Mouse (Mus musculus) NIH3T3 (cell line): ENCODE data around the gene Pih1d2.

Source experiments
- DNase-seq: peaks from one replicate; pipeline ENCODE4 v3.0.0-alpha.2; 2012; ENCODE audit warnings: low read depth

Gene Pih1d2

DNA sequence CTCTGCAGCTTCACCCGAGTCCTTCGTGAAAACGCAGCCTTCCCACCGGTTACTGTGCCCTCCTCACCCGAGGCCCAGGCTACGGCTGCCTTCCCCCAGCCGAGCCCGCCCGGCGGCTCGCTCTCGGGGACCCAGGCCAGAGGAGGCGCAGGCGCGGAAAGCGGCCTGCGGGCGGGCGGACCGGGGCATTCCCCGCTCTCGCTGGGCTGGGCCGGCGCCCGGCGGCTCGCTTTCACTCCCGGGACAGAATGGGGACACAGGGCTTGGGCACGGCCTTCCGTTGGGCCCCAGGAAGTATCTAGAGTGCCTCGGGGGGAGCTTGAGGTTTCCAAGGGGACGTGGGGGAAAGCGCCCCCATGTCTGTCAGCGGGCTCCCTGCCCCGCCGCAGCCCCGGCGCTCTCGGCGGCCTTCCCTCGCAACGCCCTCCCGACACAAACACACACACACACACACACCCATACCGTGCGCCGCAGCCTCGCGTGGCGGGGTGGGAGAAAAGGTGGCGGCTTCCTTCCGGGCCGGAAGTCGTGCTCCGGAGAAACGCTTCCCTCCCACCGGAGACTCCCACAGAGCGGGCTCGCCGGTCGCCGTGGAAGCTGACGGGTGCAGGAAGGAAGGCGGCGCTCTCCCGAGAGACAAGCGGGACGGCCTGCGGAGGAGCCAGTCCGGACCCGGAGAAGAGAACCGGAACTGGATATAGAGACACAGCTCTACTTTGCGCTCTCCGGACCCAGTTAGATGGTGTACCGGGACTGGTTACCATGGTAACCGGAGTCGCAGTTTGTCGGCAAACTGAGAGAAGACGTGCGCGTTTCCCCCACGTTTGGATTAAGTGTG is at the start of gene Pih1d2, which contains the start of gene Nkapd1:
TSS of gene Pih1d2 (plus strand) at position 556 of the 838 bp plus-strand sequence.
TSS of gene Nkapd1 (minus strand) at position 699 of the 838 bp plus-strand sequence.
- DNase-seq = peak; percentile 93

DNA sequence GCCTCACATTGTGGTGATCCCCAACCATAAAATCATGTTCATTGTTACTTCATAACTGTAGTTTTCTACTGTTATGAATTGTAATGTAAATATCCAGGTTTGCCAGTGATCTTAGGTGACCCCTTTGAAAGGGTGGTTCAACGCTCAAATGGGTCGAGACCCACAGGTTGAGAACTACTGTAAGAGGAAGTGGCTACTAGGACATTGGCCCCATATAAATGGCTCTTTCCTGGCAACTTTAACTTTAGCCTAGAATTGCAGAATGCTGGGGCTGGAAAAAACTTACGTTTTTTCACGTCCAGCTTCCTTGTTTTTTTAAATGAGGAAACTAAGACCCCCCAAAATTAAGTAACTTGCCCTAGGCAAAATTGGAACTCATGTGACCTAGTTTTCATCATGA is 49.7 kb upstream of the Pih1d2 start:
- DNase-seq = no peak

DNA sequence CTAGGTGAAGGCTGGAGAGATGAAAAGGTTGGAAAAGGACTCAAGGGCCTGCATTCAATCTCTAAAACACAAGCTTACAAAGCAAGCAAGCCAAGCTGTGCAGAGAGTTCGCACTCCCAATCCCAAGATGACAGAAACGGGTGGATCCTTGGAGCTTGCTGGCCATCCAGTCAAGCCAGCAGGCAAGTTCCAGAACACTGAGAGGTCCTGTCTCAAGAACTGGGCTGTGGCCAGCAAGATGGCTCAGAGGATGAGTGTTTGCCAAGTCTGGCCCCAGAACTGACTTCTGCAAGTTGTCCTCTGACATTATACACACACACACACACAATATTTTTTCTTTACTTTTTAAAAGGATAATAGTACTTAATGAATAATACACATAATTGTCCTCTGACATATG is 49.2 kb upstream of the Pih1d2 start:
- DNase-seq = no peak

DNA sequence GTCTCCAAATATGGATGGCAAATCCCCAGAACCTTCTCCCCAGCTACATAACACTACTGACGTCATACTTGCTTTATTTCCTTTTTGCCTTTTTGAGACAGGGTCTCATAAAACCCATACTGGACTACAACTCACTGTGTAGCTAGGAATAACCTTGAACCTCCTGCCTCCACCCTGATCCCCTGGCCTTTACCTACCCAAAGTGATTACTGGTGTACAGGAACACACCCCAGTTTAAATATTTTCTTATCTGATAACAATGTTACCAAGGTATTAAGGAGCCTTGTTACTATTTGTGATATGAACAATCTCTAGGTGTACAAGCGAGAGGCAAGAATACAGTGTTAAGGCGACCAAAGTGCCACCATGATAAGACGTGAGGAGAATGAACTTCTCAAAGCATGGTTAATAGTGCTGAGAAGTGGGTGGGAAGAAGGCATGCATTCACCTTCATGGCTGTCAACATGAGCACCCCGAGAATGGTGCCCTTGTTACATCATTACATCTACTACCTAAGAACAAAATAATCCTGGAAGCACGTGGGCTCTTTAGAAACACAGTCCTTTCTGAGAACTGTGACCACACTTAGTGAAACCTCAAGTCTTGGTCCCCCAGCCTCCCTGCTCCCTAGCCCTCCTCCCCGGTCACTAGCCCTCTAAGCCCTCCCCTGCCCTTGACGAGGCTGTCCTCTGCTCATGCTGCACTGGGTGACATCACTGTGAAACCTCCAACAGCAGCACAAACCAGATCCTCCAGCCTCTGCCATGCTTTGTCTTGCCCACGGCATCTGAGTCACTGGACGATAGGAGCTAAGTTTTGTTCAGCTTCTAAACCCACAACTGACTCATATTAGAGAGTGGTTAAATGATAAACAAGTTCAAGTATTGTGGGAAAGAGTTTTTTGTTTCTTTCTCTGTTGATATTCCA is 47.3 kb upstream of the Pih1d2 start:
- peak; percentile 72 for DNase-seq

DNA sequence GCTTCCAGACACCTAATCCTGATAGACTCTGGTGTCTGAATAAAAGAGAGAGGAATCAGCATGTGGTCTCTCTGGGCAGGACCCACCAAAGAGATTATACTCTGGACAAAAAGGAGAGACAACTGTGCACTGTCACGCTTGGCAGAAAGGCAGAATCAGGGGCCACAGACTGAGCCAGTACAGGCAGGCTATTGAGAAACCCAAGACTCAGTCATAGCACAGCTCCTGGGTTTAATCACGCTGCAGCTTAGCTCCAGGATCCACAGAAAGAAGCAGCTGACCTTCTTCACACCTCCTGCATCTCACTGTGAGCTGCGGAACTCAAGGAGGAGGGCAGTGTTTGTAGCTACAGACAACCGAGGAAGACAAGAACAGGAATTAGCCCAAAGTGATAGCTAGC is 36.8 kb upstream of the Pih1d2 start:
- peak; percentile 85 for DNase-seq

DNA sequence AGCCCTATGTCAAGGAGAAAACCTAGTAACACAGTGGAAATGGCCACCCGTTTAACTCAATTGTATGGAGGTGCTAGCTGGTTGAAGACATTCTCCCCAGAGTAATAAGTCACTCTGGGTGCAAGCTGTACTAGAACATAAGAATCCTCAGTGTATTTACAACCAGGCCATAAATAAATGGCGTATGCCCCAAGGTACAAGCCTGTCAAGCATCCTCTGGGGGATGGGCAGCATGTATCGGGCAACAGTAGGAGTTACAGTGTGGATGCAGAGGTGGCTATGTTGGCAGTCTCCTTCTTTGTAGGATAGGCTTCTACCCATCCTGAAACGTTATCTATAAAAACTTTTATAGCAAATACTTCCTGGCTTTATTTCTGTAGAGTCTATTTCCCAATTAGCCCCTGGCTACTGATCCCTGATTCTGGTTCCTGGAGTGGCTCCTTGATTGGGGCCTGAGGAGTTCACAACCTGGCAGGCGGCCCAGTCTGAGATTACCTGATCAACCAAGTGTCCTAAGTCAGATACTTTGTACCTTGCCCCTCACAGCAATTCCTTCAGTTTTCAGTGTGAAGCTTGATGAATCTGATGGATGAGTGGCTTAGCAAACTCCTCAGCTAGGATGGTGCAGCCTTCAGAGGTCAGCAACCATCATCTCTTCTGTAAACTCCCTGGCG is 31.8 kb upstream of the Pih1d2 start:
- no peak for DNase-seq

DNA sequence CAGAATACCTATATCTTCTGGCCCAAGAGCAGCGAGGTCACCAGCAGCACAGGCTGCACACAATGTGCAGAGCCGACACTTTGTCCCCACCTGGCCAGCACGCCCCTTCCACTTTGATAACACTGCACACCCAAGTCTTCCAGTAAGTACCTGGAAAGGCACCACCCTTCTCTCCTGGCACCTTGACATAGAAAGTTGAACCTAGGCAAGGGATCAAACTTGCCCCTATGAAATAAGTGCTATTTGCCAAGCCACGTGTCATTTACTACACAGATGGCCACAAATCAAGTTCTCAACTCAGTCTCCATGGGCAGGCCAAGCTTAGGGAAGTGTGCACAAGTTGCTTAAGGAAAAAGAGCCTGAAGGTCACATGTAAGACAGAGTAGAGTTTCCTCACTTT is 30.2 kb upstream of the Pih1d2 start:
- no peak for DNase-seq

DNA sequence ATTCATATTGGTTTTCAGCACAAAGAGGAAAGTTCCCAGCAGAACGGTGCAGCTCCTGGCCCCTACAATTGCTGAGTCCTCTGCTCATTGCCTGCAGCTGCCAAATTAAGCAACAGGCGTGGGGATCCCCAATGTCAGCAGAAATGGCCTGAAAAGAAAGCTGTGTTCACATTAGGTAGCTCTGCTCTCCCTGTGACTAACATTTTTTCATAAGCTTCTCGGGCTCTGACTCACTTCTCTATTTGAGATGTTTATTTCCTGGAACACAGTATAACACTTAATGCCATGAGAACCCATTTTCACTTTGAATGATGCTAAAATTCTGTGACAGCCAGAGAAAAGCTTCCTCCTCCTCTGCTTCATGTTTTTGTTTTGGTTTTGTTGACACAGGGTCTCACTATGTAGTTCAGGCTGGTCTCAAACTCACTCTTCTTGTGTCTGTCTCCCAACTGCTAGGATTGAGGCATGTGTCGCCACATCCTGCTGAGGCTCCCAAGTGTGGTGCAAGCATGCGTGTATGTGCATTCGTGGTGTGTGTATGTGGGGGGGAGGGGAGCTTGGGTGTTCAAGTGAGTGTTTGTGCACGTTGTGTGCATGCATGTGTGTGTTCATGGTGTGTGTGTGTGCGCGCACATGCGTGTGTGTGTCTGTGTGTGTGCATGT is 26.1 kb upstream of the Pih1d2 start:
- DNase-seq = peak; percentile 76

DNA sequence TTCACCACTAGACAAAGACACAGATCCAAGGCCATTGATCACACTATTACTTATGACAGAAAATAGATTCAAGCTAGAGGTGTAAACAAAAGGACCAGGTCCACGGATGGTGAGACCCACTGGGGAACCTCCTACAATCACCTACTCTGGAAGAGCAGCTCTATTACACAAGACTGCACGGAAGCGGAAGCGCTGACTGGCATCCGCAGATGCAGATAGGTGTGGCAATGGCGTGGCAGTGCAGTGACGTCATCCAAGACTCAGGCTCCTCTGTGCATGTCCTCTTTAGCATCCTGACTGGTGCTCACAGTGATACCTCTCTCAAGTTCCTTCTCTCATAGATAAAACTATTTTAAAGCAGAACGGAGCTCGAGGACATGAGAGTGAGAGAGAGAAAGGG is 24.2 kb upstream of the Pih1d2 start:
- no peak for DNase-seq

DNA sequence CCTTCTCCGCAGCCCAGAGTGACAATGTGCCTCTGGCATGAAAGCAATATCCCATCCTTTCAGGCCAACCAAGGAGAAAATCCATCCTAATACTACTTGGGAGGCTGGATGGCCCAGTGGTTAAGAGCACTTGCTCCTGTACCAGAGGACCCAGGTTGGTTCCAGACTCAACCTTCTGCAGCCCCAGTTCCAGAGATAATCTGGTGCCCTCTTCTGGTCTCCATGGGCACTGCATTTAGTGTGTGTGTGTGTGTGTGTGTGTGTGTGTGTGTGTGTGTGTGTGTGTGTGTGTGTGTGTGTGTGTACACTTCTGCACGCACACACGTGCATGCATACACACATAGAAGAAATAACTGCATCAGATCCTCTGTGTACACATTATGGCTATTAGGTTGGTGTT is 23.6 kb upstream of the Pih1d2 start:
- DNase-seq = peak; percentile 64

DNA sequence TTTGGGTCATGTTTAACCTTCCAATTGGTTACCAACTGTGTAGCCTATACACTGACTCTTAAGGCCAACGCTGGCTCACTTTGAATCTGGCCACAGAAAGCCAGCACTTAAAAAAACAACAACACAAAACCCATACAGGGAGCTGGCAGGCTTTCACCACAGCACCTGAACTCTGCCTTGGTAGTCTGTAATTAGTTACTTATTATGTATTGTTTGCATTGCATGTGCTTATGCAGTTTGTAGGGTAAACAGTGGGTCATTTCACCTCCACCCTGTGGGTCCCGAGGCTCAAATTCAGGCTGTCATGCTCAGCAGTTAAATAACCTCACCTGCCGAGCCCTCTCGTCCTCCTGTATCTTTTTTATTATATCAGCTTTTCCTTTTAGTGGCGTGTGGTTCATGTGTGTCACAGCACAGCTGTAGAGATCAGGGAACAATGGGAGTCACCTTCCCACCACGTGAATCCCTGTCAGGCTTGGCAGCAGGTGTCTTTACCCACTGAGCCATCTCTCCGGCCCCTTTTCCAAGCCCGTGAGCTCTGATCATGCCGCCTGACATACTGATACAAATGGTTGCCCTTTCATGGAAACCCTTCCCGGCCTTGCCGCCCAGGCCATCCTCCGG is 22.2 kb upstream of the Pih1d2 start:
- DNase-seq = no peak

DNA sequence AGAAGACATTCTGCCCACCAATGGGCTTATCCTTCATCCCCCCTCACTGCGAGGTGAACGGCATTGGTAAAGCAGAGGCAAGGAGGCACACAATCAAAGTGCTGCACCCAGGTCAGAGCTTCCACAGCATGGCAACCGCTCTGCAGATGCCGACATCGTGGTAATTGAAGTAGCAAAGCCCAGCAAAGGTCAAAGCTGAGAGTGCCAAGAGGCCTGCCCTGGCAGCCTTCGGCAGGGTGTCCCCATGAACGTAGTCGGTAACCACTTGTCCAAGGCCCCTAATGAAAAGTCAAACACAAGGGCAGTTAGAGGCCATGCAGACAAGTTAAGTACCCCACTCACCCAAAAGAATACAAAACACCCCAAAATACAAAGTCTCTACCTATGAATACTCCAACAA is 20.1 kb upstream of the Pih1d2 start:
- no peak for DNase-seq

DNA sequence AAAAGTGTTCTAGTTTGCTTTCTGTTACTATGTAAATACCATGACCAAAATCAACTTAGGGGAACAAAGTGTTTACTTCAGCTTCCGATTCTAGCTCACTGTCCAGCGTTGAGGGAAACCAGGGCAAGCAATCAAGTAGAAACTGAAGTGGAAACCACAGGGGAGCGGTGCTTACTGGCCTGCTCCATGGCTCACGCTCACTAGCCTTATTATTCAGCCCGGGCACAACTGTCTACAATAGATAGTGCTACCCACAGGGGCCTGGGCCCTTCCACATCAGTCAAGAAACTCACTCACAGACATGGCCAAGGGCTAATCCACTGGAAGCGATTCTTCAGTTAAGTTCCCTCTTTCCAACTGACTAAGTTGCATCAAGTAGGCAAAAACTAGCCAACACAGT is 15.6 kb upstream of the Pih1d2 start:
- no peak for DNase-seq

DNA sequence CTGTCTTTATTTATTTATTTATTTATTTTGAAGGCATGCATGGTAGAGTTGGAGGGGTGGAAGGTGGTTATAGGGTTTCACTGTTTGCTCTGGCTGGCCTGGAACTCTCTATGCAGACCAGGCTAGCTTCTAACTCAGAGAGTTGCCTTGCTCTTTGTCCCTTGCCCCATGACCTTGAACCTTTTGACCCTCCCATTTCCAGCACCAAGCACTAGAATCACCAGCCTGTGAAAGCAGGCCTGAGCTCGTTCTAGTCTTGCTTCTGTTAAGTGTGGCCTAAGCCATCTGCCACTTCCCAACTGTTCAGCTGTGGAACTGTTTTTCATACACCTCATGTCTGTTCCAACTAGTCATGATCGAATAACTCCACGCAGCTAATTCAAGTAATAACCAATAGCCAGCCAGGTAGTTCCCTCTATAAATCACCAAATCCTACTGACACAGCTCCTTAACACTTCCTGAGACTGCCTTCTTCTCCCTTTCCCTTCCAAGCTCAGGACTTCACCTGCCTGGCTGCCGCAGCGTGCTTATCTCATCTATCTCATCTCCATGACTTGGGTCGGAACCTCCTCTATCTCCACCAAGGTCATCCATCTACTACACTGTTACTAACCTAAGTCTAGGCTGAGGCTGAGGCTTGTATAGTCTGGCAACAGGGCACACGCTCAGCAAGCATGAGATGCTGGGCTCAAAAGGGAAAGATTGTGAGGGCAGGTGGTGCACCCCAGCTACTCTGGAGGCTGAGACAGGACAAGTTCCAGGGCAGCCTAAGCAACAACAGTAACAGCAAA is 14.9 kb upstream of the Pih1d2 start:
- DNase-seq = no peak

DNA sequence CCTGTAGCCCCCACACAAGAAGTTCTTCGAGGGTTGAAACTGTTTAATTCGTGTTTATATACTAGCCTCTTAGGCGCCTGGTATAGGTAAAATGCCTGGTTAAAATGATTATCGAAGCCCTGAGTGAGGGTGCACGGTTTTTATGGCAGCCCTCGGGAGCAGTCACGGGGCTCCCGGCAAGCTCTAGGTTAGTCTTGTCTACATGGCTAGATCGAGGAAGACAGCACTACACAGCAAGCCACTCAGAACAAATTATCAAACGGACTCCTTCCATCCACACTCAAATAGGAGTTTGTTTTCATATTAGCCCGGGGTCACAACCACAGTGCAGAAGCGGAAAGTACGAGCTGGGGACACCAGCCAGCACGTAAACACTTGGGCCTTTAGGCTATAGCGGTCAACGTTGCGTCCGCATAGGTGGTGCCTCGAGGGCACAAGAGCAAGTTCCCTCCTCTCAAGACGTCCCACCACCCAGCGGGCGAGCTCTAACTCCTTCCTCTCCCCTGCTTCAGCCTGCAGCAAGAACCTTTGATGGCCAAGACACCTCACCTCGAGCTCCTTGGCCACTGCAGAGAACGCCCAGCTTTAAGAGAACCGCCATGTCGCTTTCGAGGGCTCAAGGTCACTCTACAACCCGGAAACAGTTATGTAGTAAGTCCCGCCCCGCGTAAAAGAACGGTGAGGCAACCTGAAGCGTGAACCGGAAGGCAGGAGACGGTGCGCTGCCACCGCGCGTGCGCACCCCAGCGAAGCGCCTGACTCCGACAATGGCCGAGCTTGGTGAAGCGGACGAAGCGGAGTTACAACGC is 13.7 kb upstream of the Pih1d2 start, which contains the start of the genes Sdhd and Timm8b:
TSS of gene Sdhd (minus strand) at position 624 of the 809 bp plus-strand sequence.
TSS of gene Timm8b (plus strand) at position 722 of the 809 bp plus-strand sequence.
- DNase-seq = peak; percentile 95

DNA sequence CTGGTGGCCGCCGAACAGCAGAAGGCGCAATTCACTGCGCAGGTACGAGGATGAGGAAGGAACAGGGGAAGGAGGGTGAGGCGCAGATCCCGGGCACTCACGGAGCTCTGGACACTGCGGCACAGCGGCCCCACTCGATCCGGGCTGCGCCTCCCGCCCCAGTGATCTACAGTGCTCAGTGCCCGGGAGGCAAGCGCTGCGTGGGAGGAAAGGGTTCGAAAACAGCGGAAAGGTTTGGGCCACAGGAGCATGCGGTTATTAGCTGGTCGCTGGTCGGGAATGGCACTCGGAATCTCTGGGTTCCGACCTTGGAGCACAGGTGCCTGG is 13.2 kb upstream of the Pih1d2 start:
- no peak for DNase-seq

DNA sequence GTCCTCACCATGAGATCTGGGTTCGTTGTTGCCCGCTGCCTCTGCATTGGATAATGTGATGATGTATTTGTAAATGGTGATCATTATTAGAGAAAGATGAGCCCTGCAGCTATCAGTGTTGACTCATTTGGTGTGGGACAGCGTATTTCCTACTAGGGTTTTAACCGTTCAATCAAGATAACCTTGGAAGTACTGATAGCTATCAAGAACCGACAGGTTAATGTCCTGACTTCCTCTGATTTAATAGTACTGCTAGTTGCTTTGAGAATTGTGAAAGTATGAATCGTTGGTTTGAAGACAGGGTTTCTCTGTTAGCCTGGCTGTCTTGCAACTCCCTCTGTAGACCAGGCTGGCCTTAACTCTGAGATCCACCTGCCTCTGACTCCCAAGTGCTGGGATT is 12.8 kb upstream of the Pih1d2 start:
- DNase-seq = peak; percentile 14

DNA sequence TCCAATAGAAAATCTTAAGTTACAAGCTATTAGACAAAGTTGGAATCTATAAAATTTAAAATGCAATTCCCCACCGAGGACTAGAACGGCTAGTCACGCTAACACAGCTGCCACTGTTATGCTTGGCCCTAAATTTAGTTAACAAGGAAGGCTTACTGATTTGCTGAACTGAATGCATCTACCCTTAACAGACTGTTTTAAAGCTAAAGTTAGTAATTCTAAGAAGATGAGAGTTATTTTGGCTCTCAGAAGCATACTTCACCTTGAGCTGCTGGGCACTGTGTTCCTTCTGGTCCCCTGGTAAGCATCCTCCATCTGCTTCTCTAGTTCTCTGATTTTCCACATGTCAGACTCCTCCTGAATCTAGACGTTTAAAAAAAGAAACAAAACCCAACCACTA is 5.0 kb upstream of the Pih1d2 start:
- DNase-seq = no peak

DNA sequence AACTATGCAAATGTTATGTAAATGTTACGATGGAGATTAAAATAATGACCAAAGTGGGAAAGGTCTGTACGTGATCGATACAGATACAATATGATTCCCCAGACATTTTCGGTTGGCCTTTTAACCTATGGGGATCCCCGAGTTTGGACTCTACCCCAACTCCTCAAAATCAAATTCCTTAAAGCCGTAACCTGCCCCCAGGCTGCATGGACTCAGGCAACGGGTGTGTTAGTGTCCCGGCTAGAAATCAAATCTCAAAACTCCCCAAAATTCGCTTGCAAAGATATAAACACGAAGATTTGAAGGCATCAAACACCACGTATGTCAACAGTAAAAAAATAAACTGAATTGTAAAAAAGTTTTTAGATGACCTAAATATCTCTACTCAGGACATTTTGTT is 960 bp upstream of the Pih1d2 start:
- no peak for DNase-seq
